Mouse (Mus musculus) mature B cell (primary cell): ENCODE measurements around the gene Tradd.

Experiments used
- in situ Hi-C: fragments of 300-500 bp; cut with MboI; formaldehyde crosslinking; loops from 2 replicates; pipeline ENCODE4 v1.14.3; 2019

Tradd gene

DNA sequence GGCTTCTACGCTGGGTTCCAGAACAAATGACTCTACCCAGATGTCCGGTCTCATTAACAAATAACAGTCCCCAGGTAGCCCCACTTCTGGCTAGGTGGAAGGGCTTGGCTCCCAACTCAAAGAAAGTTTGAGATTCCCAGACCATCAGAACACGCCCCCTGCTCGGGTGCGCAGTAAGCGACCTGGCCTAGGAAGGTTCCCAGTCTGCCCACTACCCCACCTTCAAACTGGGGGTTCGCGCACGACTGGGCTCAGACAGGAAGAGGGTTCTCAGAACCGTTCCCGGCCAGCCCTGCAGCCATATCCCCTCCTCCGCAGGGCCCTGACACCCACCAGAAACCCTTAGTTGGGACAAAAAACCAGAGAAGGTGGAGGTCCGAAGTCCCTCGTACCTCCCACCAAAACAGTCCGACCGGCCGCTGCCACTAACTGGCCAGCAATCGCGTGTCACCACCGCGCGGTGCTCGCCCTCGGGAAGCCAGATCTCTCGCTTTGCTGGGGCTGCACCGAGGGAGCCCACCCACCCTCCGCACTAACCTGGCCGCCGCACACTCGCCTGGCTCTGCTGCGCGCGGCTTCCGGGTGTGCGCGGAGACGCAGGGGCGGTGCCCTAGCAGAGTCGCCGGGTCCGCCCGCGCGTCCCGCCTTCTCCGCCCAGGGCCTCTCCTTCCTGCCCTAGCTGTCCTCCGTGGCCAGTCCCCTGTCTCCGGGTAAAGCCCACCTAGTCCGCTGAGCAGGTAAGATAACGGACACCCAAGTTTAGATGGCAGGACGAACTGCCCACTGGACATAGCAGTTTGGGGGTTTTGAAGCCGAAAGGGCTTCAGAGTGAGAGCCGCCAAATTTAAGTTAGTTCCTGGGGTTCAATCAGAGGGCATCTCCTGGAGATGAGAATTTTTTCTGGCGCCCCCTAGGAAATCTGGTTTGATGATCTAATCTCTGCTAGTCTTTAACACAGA is at the start of gene Tradd, which contains the start of gene Fbxl8:
TSS of gene Tradd (minus strand) at position 586 of the 959 bp plus-strand sequence.
TSS of gene Fbxl8 (plus strand) at position 625 of the 959 bp plus-strand sequence.
- in situ Hi-C loops, result loop anchor here (25.0 kb wide), 1 partner anchor 627 kb away; the partner anchor contains the start of genes Ciao2b and Rrad

DNA sequence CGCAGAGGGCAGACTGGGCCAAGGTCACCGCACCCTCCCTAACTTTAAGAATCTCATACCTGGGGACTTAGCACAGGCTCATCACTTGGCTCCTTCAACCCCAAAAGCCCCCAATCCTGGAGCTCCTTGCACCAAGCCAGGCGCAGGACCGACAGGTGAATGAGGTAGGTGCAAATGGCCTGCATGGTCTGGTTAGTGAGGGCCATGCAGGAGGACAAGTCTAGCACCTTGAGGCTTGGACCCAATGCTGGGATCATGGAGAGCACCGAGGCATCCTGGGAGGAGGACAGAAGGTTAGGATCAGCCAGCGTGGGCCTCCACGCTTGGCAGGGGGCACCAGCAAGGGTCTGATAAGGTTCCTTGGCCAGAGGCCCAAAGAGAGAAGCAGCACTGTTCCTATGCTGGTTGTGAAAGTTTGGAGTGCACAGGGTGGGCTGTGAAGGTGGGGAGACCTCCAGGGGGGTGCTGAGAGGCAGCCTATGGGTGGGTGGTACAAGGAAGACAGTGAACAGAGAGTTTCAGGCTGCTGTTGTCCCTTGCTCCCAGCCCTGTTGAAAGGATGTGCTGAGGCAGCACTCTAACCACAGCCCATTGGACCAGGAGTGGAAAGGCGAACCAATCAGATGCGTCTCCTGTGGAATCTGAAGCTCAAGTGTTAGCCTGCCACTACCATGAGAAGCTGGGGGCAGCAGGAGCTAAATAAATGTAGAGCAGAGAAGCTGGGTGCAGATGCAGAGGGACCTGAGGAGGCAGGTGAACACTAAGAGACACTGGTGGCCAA is 49.4 kb upstream of the Tradd start:
- in situ Hi-C loops, result no loop called here

DNA sequence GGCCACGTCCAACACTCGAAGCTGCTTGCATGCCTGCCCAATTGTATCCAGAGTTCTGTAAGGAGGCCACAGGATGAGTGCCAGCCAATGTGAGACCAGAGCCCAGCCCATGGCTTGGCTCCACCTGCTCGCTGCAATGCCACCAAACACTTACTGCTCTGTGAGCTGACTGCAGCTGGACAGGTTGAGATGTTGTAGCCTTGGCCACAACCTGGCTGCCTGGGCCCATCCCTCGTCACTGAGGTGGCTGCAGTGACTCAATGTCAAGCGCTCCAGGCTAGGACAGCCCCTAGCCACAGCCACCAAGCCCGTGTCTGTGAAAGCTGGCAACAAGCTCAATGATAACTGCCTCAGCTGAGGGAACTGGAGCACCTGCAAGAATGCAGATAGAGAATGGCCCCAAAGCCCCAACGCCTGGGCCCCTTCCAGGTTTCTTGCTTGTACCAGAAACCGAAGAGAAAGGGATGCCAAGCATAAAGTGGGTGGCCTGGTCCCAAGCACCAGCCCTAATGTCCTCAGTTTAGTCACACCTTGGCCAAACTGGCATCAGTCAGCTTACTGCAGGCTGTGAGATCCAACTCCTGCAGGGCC is 48.6 kb upstream of the Tradd start:
- in situ Hi-C loops, result no loop called here

DNA sequence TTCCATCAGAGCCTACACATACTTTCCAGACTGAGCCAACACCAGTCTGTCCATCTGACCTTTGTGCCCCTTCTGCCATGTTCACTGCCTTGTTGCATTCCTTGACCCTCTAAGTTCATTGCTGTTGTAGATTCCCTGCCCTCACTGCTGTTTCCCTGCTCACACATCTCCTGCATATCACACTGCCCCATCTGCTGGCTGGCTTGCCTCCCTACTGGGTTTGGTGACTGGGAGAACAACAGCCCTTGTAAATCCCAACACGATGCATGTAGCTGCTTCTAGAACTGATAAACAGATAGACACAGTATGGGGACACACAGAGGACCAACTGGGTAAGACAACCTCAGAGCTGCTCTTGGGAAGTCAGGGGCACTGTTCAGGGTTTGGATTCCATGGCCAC is 47.3 kb upstream of the Tradd start:
- in situ Hi-C loops, result no loop called here

DNA sequence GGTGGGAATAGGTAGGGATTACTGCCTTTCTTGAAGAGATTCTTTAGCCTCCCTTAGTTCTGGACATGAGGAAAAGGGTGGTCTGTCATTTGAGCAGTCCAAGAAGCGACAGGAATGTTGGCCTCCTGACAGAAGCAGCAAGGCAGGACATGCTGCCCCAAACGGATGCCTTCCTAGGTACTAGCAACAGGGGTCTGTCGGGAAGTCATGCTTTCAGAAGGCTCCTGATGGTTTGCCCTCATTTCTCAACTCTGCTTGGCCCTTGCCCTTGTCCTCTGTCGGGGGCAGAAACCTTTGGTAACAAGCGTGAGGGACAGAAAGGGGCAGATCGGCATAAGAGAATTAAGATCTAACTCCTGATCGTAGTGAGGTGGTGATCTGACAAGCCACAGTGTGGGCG is 45.7 kb upstream of the Tradd start:
- in situ Hi-C loops, result no loop called here

DNA sequence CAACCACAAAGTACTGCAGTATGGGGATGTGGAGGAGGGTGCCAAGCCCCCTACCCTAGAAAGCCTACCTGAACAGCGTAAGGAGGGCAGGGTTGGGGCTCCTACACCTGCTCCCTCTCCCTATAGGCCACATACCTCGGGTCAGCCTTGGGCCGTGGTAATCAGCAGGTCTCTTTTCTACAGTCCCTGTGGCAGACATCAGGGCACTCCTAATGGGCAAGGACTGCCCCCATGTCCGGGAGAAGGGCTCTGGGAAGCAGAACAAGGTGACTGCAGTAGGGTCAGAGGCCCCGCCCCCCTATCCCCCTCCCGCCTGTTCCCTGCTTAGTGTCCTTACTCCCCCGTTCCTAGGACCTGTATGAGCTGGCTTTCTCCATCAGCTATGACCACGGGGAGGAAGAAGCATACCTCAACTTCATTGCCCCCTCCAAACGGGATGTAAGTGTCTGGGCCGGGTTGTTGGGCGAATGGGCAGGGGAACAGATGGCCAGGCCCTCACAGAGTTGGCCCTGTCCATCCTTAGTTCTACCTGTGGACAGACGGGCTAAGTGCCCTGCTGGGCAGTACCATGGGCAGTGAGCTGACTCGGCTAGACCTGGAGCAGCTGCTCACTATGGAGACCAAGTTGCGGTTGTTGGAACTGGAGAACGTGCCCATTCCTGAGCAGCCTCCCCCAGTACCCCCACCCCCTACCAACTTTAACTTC is 44.9 kb upstream of the Tradd start:
- in situ Hi-C loops, result no loop called here

DNA sequence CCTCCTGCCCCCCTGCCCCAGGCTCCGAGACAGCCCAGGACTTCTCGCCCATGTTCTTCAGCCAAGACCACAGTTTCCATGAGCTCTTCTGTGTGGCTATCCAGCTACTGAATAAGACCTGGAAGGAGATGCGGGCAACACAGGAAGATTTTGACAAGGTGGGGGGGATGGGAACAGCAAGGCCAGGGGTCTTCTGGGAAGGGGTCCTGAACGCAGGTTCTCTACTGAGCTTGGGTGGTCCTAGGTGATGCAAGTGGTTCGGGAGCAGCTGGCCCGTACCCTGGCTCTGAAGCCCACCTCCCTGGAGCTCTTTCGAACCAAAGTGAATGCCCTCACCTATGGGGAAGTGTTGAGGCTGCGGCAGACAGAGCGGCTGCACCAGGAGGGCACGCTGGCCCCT is 44.0 kb upstream of the Tradd start:
- in situ Hi-C loops, result no loop called here

DNA sequence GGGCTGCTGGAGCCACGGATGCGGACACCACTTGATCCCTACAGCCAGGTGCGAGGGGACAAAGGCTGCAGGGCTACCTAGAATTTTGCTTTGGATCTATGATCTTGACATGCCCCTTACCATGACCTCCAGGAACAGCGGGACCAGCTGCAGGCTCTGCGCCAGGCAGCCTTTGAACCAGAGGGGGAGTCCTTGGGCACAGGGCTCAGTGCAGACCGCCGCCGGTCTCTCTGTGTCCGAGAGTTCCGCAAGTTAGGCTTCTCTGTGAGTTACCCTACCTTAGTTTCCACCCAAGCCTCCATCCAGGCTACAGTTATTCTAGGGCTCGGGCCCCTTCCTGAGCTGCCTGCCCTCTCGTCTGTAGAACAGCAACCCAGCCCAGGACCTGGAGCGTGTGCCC is 43.3 kb upstream of the Tradd start:
- in situ Hi-C loops, result no loop called here

DNA sequence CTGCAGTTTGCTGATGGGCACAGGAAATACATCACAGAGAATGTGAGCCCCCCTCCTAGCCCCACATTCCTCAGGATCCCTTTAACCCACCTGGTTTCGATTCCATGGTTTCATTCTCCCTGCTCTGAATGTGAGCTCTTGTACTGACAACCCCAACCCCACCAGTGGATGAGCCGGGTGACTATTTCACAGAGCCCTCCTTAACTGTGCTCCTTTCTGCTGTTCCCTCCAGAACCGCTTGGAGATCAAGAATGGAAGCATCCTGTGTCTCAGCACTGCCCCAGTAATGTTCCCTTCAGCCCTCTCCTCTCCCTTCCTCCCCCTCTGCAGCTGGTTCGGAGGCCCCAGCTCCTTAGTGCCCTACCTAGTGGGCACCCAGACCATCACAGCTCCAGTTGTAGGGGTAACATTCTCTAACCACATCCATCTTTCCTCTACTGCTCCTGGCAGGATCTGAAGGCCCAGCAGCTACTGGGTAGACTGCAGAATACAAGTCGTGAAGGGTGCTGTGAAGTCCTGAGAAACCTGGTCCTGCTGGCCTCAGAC is 41.8 kb upstream of the Tradd start:
- in situ Hi-C loops, result no loop called here

DNA sequence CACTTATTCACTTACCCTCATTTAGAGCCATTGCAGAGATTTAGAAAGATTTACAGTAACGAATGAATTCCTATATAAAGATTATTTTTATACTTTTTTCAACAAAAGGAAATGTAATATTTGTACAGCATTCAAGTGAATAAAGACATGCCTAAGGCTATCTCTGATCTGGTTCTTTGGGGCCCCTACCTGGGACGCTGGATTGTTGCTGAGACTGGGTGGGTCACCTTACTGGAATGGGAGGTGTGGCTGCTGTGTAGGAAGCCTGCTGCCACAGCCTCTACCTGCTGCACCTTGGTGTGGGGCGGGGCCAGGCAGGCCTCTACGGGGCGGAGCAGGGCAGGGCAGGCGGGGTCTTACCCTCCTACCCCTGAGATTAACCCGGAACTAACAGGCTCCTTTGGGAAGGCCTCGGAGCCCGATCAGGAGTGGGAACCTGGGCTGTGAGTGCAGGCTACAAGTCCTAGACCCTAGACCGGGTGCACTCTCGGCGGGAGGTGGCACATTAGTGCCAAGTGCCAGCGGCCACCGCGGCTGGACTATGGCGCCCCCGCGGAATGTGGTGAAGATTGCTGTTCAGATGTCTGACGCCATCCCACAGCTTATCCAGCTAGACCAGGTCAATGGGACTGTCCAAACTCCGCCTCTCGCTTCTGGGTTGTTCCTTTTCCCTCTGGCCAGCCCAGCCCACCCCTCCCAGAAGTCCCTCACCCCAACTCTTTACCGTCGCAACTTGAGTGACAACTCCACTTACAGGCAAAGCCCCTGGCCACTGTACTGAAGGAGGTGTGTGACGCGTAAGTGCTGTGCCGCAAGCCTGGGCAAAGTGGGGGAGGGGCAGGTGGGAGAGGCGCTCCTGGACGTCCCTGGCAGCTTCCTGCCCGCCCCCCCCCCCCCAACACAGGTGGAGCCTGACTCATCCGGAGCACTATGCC is 41.1 kb upstream of the Tradd start, which contains the start of gene Elmo3:
TSS of gene Elmo3 (plus strand) at position 391 of the 935 bp plus-strand sequence.
- in situ Hi-C loops, result no loop called here

DNA sequence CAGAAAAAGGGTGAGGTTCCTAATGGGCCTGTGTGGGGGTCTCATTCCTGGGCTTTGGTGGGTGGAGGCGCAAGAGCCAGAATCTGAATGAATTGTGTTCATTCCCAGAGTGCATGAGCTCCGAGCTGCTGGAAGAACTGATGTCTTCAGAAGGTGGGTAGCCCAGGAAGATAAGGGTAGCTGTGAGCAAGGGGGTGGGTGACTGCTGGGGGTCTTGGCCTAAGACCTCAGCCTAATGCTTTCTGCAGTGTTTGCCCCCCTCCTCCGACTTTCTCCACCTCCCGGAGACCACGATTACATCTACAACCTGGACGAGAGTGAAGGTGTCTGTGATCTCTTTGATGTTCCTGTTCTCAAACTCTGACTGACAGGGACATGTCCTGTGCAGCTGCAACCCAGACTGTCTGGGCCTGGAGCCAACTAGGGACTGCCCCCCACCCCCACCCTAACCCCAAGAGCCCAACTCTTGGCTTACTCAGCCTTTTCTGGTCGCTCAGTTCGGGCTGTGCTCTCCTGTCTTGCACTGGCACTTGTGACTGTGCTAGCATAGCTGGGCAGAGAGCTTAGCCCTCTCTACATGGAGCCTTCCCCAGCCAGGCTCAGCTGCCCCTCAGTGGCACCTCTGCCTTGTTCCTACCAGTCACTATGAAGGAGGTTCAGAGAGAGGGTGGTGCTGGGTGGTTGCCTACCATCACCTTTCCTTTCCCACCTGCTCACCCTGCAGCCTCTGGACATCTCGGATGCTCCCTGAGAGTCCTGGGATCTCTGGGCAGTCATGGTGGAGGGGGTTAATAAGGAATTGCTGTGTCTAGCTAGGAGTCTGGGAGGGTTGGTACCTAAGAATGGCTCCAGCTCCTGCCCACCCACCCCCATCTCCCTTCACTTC is 40.2 kb upstream of the Tradd start:
- in situ Hi-C loops, result no loop called here

DNA sequence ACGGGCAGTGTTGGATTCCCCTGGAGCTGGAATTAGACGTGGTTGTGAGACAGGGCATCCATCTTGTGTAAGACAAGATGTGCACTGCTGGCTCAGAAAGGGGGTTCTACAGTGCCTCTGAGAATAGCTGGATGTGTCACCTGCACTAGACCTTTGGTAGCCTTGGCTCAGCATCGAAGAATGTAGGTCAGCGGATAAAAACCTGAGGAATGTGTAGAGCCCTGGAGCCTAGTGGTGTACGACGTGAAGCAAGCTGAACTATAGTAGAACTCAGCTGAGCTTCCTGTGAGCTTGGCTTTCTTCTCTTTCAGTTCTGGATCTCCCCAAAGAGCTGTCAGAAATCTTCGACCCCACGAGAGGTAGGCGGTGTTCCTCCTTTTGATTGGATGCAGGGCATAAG is 39.5 kb upstream of the Tradd start:
- in situ Hi-C loops, result no loop called here

DNA sequence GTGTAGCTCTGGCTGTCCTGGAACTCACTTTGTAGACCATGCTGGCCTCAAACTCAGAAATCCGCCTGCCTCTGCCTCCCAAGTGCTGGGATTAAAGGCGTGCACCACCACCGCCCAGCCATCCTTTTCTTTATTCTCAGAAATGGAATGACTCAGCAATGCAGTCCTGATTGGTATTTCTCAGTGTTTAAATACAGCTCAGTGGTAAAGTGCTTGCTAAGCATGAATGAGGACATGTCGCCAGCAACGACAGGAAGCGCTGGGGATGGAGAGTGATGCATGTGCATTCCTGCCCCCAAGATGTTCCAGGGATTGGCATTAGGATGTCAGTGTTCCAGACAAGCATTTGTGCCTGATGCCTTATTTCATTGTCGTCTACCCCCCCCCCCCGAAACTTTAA is 39.0 kb upstream of the Tradd start:
- in situ Hi-C loops, result no loop called here

DNA sequence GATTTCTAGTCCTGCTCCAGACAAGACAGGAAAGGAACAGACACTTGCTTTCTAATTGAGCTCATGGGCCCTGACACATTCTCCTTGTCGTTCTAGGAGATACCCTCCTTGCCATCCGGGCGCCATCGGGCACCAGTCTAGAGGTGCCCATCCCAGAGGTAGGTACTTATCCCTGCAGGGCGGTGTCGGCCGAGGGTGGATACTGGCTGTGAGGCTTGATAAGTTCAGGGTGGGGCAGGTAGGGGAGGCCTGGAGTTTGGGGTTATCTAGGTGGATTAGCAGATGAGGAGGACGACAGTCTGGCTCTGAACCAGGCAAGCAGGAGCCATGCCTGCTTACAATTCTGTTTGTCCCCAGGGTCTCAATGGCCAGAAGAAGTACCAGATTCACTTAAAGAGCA is 35.6 kb upstream of the Tradd start:
- in situ Hi-C loops, result no loop called here

DNA sequence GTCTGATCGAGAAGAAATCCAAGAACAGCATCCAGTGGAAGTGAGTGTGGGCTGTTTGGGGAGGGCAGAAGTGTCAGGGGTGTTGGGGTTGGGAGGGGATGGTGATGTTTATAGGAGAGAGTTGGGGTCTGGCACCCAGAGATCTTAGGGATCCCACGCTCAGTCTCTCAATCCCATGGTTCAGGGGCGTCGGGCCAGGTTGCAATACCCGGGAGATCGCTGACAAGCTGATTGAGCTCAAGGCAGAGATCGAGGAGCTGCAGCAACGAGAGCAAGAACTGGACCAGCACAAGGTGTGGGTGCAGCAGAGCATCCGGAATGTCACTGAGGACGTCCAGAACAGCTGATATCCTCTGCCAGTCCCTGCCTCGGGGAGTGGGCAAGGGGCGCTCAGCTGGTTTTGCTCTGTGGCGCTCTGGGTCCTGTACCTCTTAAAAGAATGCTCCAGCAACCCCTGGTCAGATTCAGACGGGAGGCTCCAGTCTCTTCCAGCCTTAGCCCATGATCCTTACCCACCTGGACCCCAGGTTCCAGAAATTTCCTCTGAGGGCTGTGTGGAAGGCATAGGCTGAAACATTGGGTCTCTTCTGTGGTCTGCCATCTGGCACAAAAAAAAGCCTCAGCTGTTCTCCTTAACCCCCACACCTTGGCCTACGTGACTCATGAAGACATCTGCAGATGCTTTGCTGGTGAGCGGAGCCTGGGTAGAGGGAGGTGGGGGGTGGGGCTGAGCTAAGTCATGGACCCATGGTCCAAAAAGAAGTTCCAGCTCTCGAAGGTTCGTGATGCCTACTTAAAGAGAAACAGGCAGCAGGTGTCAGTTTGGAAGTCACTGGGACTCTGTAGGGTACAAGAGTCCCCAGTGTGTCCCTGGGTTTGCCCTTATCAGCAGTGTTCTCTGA is 34.2 kb upstream of the Tradd start:
- in situ Hi-C loops, result no loop called here

DNA sequence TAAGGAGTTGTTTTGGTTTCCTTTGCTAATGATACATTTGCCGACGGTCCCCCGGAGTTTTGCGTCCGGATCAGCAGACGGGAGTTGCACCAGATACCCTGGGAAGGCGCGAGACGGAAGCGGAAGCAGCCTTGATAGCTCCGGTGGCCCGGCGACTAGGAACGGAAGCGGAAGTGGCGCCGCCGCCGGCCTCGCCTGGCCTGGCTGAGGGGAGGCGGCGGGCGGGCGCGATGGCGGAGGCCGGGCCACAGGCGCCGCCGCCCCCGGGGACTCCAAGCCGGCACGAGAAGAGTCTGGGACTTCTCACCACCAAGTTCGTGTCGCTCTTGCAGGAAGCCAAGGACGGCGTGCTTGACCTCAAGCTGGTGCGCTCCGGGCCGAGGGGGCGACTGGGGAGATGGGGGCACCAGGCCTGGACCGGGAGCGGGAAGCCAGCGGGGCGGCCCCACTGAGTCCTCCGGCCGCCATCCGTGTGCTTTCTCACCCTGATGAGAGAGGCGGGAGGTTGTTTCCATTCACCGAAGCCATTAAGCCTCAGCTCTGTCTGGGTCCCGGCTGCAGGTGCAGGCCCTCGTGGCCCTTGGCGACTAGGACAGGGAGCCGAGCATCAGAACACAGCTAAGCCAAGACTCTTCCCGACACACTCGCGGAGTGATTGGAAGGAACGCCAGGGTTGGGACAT is 33.2 kb upstream of the Tradd start, which contains the start of gene E2f4:
TSS of gene E2f4 (plus strand) at position 153 of the 682 bp plus-strand sequence.
- in situ Hi-C loops, result no loop called here

DNA sequence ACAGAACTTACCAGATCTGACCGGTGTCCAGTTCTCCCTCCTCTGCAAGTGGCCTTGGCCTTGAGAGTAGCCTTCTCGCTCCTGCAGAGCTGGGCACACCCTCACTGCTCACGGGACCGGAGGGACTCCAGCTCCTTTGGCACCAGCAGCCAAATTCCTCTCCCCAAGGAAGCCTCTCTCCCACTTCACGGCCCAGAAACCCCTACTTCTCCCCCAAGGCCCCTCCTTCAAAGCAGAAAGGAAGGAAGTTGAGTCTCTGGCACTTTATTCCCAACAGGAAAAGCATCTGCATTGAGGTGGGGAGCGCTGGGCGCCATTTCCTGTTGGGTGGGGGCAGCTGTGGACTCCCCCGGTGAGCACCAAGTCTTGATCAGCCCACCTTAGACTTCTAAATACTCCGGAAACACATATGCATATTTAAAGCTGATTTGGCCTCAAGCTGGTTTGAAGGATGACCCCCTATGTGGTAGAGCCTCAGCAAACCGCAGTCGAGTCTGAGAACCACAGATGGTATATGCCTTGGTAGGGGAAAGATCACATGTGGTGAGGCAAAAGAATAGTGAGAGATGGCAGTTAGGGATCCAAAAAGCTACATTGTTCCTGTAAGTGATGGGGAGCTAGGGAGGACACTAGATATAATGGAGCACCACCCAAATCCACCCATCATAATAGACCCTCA is 31.6 kb upstream of the Tradd start, which contains the start of gene Exoc3l:
TSS of gene Exoc3l (minus strand) at position 207 of the 679 bp plus-strand sequence.
- in situ Hi-C loops, result no loop called here
